Mouse (Mus musculus): Measurements from ENCODE around the gene 9930111J21Rik2. TPM values are rescaled to one million over a fixed set of nuclear protein-coding genes. Genes with fewer than 3 reads are reported as not detected.
"Not testable (repeated sequence)": the region's sequence is repeated elsewhere in the genome, so short reads cannot be mapped to it uniquely, and the experiment has no call there.

The 9930111J21Rik2 gene
- polyA plus RNA-seq, 1 experiment: 1.4 TPM

- not testable (repeated sequence) for H3ac ChIP-seq (ENCODE audit: control insufficient read depth, insufficient read length); H3K79me2 ChIP-seq (ENCODE audit: control insufficient read depth, insufficient read depth); H3K36me3 ChIP-seq (ENCODE audit: control insufficient read depth, insufficient read depth); H3K4me3 ChIP-seq; H3K27me3 ChIP-seq (ENCODE audit: control insufficient read depth, insufficient read depth, insufficient read length)
- peak within 1 kb of the TSS; percentile 34 for H3K4me2 ChIP-seq (ENCODE audit: low read depth)
These were observed 59.1 kb downstream of the 9930111J21Rik2 start, which contains the start of gene Gm12185 for GRCm38 (mm10) chr11:48991740-48992520. TSS of gene Gm12185 (minus strand) at chr11:48992226.

DNA sequence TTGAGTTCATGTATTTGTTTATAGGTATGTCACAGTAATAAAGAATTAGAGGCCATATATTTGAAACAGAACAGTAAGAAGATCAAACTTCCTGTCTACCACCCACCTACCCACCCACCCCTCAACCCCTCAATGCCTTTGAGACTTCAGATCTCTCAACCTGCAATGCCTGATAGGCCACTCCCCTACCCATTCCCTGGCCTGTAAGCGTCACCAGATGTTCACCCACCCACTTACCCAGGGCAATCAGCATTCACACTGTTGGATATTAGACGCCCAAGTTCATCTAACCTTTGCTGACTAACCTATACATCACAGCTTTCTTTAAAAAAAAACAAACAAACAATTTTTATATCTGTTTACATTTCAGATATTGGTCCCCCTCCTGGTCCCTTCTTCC, 61.1 kb downstream of the 9930111J21Rik2 start:
- H3K79me2 ChIP-seq (ENCODE audit: control insufficient read depth, insufficient read depth); H3K27me3 ChIP-seq (ENCODE audit: control insufficient read depth, insufficient read depth, insufficient read length): not testable (repeated sequence)

DNA sequence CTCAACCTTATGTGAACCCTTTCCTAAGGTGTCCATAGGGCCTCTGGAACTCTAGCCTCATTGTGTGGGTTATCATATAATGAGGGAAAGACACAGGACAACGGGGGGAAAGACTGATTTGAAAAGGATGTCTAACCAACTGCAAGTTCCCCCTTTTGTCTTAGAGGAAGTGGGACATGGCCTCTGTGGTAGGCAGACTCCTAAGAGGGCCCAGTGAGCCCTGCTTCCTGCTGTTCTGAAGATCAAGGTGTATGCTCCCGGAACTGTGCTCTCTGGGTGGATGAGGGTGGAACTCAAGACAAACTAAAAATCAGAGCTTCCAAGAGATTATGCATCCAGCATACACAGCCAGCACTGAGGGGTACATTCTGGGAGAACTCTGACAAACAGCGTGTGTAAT, 62.8 kb downstream of the 9930111J21Rik2 start:
- not testable (repeated sequence) for H3K4me3 ChIP-seq; H3K79me2 ChIP-seq (ENCODE audit: control insufficient read depth, insufficient read depth); H3ac ChIP-seq (ENCODE audit: control insufficient read depth, insufficient read length); H3K27me3 ChIP-seq (ENCODE audit: control insufficient read depth, insufficient read depth, insufficient read length); H3K36me3 ChIP-seq (ENCODE audit: control insufficient read depth, insufficient read depth); H3K4me2 ChIP-seq (ENCODE audit: low read depth)

More for the DNA sequence above, 61.1 kb downstream of the 9930111J21Rik2 start:
- not testable (repeated sequence) for H3K4me2 ChIP-seq (ENCODE audit: low read depth); H3K4me3 ChIP-seq; H3ac ChIP-seq (ENCODE audit: control insufficient read depth, insufficient read length); H3K36me3 ChIP-seq (ENCODE audit: control insufficient read depth, insufficient read depth)

- H3K36me3 ChIP-seq (ENCODE audit: control insufficient read depth, insufficient read depth); H3K4me2 ChIP-seq (ENCODE audit: low read depth); H3K79me2 ChIP-seq (ENCODE audit: control insufficient read depth, insufficient read depth); H3K27me3 ChIP-seq (ENCODE audit: control insufficient read depth, insufficient read depth, insufficient read length); H3K4me3 ChIP-seq; H3ac ChIP-seq (ENCODE audit: control insufficient read depth, insufficient read length): not testable (repeated sequence)
These were observed 68.2 kb downstream of the 9930111J21Rik2 start for GRCm38 (mm10) chr11:48982848-48983247.

- H3K79me2 ChIP-seq (ENCODE audit: control insufficient read depth, insufficient read depth); H3K4me2 ChIP-seq (ENCODE audit: low read depth); H3ac ChIP-seq (ENCODE audit: control insufficient read depth, insufficient read length); H3K36me3 ChIP-seq (ENCODE audit: control insufficient read depth, insufficient read depth); H3K4me3 ChIP-seq; H3K27me3 ChIP-seq (ENCODE audit: control insufficient read depth, insufficient read depth, insufficient read length): not testable (repeated sequence)
These were observed 71.0 kb downstream of the 9930111J21Rik2 start for GRCm38 (mm10) chr11:48980052-48980451.

GRCm38 (mm10) chr11:48979251-48979650, 71.8 kb downstream of the 9930111J21Rik2 start, which contains the start of gene 9930111J21Rik1:
TSS of gene 9930111J21Rik1 (minus strand) at chr11:48979398.
- H3K4me2 ChIP-seq (ENCODE audit: low read depth); H3K36me3 ChIP-seq (ENCODE audit: control insufficient read depth, insufficient read depth); H3K4me3 ChIP-seq; H3K79me2 ChIP-seq (ENCODE audit: control insufficient read depth, insufficient read depth); H3K27me3 ChIP-seq (ENCODE audit: control insufficient read depth, insufficient read depth, insufficient read length); H3ac ChIP-seq (ENCODE audit: control insufficient read depth, insufficient read length): not testable (repeated sequence)

GRCm38 (mm10) chr11:48978240-48978939, 72.7 kb downstream of the 9930111J21Rik2 start, which contains the start of gene Olfr56:
TSS of gene Olfr56 (plus strand) at chr11:48978889.
- H3K27me3 ChIP-seq (ENCODE audit: control insufficient read depth, insufficient read depth, insufficient read length); H3ac ChIP-seq (ENCODE audit: control insufficient read depth, insufficient read length); H3K4me3 ChIP-seq; H3K4me2 ChIP-seq (ENCODE audit: low read depth); H3K79me2 ChIP-seq (ENCODE audit: control insufficient read depth, insufficient read depth); H3K36me3 ChIP-seq (ENCODE audit: control insufficient read depth, insufficient read depth): not testable (repeated sequence)

DNA sequence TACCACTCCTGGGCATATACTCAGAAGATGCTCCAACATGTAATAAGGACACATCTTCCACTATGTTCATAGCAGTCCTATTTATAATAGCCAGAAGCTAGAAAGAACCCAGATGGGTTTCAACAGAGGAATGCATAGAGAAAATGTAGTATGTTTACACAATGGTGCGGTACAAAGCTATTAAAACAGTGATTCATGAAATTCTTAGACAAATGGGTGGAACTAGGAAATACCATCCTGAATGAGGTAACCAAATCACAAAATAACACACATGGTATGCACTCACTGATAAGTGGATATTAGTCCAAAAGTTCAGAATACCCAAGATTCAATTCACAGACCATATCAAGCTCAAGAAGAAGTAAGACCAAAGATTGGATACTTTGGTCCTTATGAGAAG, 76.4 kb downstream of the 9930111J21Rik2 start:
- H3K79me2 ChIP-seq (ENCODE audit: control insufficient read depth, insufficient read depth); H3ac ChIP-seq (ENCODE audit: control insufficient read depth, insufficient read length); H3K36me3 ChIP-seq (ENCODE audit: control insufficient read depth, insufficient read depth); H3K4me2 ChIP-seq (ENCODE audit: low read depth); H3K27me3 ChIP-seq (ENCODE audit: control insufficient read depth, insufficient read depth, insufficient read length); H3K4me3 ChIP-seq: not testable (repeated sequence)

Other genes starting within 250 kb of the 9930111J21Rik2 start
- 31.3 TPM for gene Trim41, start 233.9 kb downstream of the 9930111J21Rik2 start, polyA plus RNA-seq (2012; fragmentation: generic; extraction: Trizol)
- gene Trim7, start 225.1 kb downstream of the 9930111J21Rik2 start, polyA plus RNA-seq (2012; fragmentation: generic; extraction: Trizol): 5.4 TPM
- gene Gm12184, start 224.6 kb downstream of the 9930111J21Rik2 start, polyA plus RNA-seq (2012; fragmentation: generic; extraction: Trizol): 13.2 TPM
- gene Irgm1, start 179.6 kb downstream of the 9930111J21Rik2 start, polyA plus RNA-seq (2012; fragmentation: generic; extraction: Trizol): 6.9 TPM
- gene Gm5431, start 149.0 kb downstream of the 9930111J21Rik2 start, polyA plus RNA-seq (2012; fragmentation: generic; extraction: Trizol): not detected
- 11.3 TPM for gene Psme2b, start 105.1 kb downstream of the 9930111J21Rik2 start, polyA plus RNA-seq (2012; fragmentation: generic; extraction: Trizol)
- 0.05 TPM for gene Olfr56, start 72.4 kb downstream of the 9930111J21Rik2 start, polyA plus RNA-seq (2012; fragmentation: generic; extraction: Trizol)
- 1.1 TPM for gene 9930111J21Rik1, start 71.8 kb downstream of the 9930111J21Rik2 start, polyA plus RNA-seq (2012; fragmentation: generic; extraction: Trizol)
- 0.10 TPM for gene Gm12185, start 59.0 kb downstream of the 9930111J21Rik2 start, polyA plus RNA-seq (2012; fragmentation: generic; extraction: Trizol)
- gene Tgtp1, start 57.1 kb downstream of the 9930111J21Rik2 start, polyA plus RNA-seq (2012; fragmentation: generic; extraction: Trizol): 0.04 TPM
- gene Tgtp2, start 13.0 kb upstream of the 9930111J21Rik2 start, polyA plus RNA-seq (2012; fragmentation: generic; extraction: Trizol): 0.16 TPM
- 1.00 TPM for gene Ifi47, start 25.3 kb upstream of the 9930111J21Rik2 start, polyA plus RNA-seq (2012; fragmentation: generic; extraction: Trizol)
- gene Olfr1396, start 63.6 kb upstream of the 9930111J21Rik2 start, polyA plus RNA-seq (2012; fragmentation: generic; extraction: Trizol): not detected
- not detected for gene Olfr1395, start 91.0 kb upstream of the 9930111J21Rik2 start, polyA plus RNA-seq (2012; fragmentation: generic; extraction: Trizol)
- gene Olfr1394, start 103.1 kb upstream of the 9930111J21Rik2 start, polyA plus RNA-seq (2012; fragmentation: generic; extraction: Trizol): not detected
- gene Btnl9, start 135.9 kb upstream of the 9930111J21Rik2 start, polyA plus RNA-seq (2012; fragmentation: generic; extraction: Trizol): not detected
- gene Zfp62, start 152.1 kb upstream of the 9930111J21Rik2 start, polyA plus RNA-seq (2012; fragmentation: generic; extraction: Trizol): 5.6 TPM
- gene Mgat1, start 192.9 kb upstream of the 9930111J21Rik2 start, polyA plus RNA-seq (2012; fragmentation: generic; extraction: Trizol): 45.8 TPM
- not detected for gene Olfr1393, start 227.1 kb upstream of the 9930111J21Rik2 start, polyA plus RNA-seq (2012; fragmentation: generic; extraction: Trizol)
- gene Olfr1392, start 234.0 kb upstream of the 9930111J21Rik2 start, polyA plus RNA-seq (2012; fragmentation: generic; extraction: Trizol): not detected